Mouse (Mus musculus) C2C12 (cell line): ENCODE results near the gene Phgr1. TPM values are rescaled to one million over a fixed set of nuclear protein-coding genes. Genes with fewer than 3 reads are reported as not detected.

Experiments
- H3K27me3 ChIP-seq: one replicate; pipeline ENCODE4 v1.6.1; 2011; ENCODE audit not compliant: control insufficient read depth, insufficient read depth, insufficient read length
- H3K36me3 ChIP-seq: one replicate; pipeline ENCODE4 v1.6.1; 2011; ENCODE audit not compliant: control insufficient read depth, insufficient read depth
- H3K4me3 ChIP-seq: one replicate; pipeline ENCODE4 v1.5.1; 2011; ENCODE audit warnings: mild to moderate bottlenecking, control low read depth; ENCODE audit not compliant: poor library complexity, insufficient read depth, severe bottlenecking
- H3K79me2 ChIP-seq: one replicate; pipeline ENCODE4 v1.6.1; 2011; ENCODE audit not compliant: control insufficient read depth, insufficient read depth
- H3K79me3 ChIP-seq: one replicate; pipeline ENCODE4 v1.6.1; 2011; ENCODE audit warnings: low read depth, control low read depth
- H3ac ChIP-seq: one replicate; pipeline ENCODE3; 2011; ENCODE audit warnings: low read depth; ENCODE audit not compliant: control insufficient read depth, insufficient read length
- CEBPB ChIP-seq: IDR thresholded peaks from one replicate; pipeline ENCODE4 v1.6.1; 2011; ENCODE audit warnings: low read depth, mild to moderate bottlenecking, control low read depth, moderate library complexity
- CTCF ChIP-seq: IDR thresholded peaks from one replicate; pipeline ENCODE4 v1.5.1; 2011; ENCODE audit not compliant: control insufficient read depth, insufficient read depth, insufficient read length
- FOSL1 ChIP-seq: IDR thresholded peaks from one replicate; pipeline ENCODE4 v1.8.0; 2011; ENCODE audit warnings: mild to moderate bottlenecking, low read length; ENCODE audit not compliant: poor library complexity, insufficient read depth, severe bottlenecking
- MAX ChIP-seq: IDR thresholded peaks from one replicate; pipeline ENCODE4 v1.6.1; 2011; ENCODE audit warnings: mild to moderate bottlenecking, control low read depth
- MYOD1 ChIP-seq: IDR thresholded peaks from one replicate; pipeline ENCODE4 v1.6.1; 2011; ENCODE audit warnings: low read depth; ENCODE audit not compliant: control insufficient read depth, insufficient read length
- MYOG ChIP-seq: IDR thresholded peaks from one replicate; pipeline ENCODE4 v1.6.1; 2011; ENCODE audit not compliant: control insufficient read depth, insufficient read length; ENCODE audit errors: extremely low read depth
- USF1 ChIP-seq: IDR thresholded peaks from one replicate; pipeline ENCODE4 v1.6.1; 2011; ENCODE audit warnings: low read depth, mild to moderate bottlenecking, control low read depth, moderate library complexity
- polyA plus RNA-seq: library from polyadenylated mRNA; unstranded; fragments of >200 nt; fragmentation: generic; extraction: Trizol; gene quantifications from one replicate; pipeline ENCODE4 v1.2.1, GENCODE M21; 2012; ENCODE audit warnings: missing spikeins

Phgr1 gene
- polyA plus RNA-seq, 1 experiment: not detected

GRCm38 (mm10) chr2:118806860-118807259 is 34.3 kb downstream of the Phgr1 start:
- Histone ChIP-seq H3K4me3 (no peak overlapping the region), H3K27me3 (no peaks in the 10 kb centered on the region)

DNA sequence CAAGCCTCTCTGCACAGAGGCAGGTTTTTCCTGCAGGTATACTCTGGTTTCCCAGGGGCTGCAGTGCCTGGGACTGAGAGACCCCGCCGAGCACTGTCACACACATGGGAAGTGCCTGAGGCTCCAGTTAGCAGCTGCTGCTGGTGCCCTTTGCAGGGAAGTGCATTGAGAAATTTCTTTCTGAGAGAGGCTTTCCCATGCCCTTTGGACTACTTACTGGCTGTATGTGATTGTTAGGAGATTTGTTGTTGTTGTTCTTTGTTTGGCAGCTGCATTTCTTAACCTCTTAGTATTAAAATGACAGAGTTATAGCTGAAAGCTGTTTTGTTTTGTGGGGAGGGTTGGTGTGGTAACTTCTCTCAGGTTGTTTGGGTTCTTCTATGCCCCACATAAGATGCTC is 38.3 kb downstream of the Phgr1 start:
- H3K79me3 ChIP-seq: peaks cover 5% of the 10 kb centered on the region
- no peaks in the 10 kb centered on the region for H3K36me3 ChIP-seq
- TF ChIP-seq MYOG: no peak
- TF ChIP-seq USF1: no peak
- TF ChIP-seq MAX: no peak
- TF ChIP-seq MYOD1: no peak
- no peak for TF ChIP-seq CTCF
- no peak for TF ChIP-seq CEBPB
- TF ChIP-seq FOSL1: no peak
- no peak overlapping the region for H3ac ChIP-seq
- no peaks in the 10 kb centered on the region for H3K27me3 ChIP-seq
- H3K4me3 ChIP-seq: no peak overlapping the region
- H3K79me2 ChIP-seq: peaks cover 12% of the 10 kb centered on the region

More at GRCm38 (mm10) chr2:118806860-118807259, 34.3 kb downstream of the Phgr1 start:
- no peaks in the 10 kb centered on the region for H3K36me3 ChIP-seq
- H3K79me3 ChIP-seq: no peaks in the 10 kb centered on the region
- H3K79me2 ChIP-seq: no peaks in the 10 kb centered on the region
- no peak overlapping the region for H3ac ChIP-seq
- TF ChIP-seq MYOG: no peak

GRCm38 (mm10) chr2:118812724-118813123 is 40.2 kb downstream of the Phgr1 start:
- Histone ChIP-seq H3ac (no peak overlapping the region), H3K79me2 (peaks cover 26% of the 10 kb centered on the region), H3K27me3 (no peaks in the 10 kb centered on the region), H3K36me3 (peaks cover 8% of the 10 kb centered on the region), H3K79me3 (peaks cover 5% of the 10 kb centered on the region), H3K4me3 (no peak overlapping the region)
- TF ChIP-seq MYOD1 (no peak), MAX (no peak), USF1 (no peak), CTCF (no peak), MYOG (no peak), CEBPB (no peak), FOSL1 (no peak)

GRCm38 (mm10) chr2:118813981-118814836 is 41.6 kb downstream of the Phgr1 start, which contains the start of gene Knstrn:
TSS of gene Knstrn (plus strand) at chr2:118814003.
- Histone ChIP-seq H3ac (peak within 1 kb of the TSS; percentile 94), H3K27me3 (no peaks in the 10 kb centered on the region), H3K4me3 (peak within 1 kb of the TSS; percentile 66), H3K36me3 (peaks cover 23% of the 10 kb centered on the region), H3K79me2 (peaks cover 26% of the 10 kb centered on the region), H3K79me3 (peaks cover 5% of the 10 kb centered on the region)
- TF ChIP-seq MYOD1 (no peak), FOSL1 (no peak), MYOG (no peak), USF1 (no peak), CEBPB (no peak), MAX (no peak)

GRCm38 (mm10) chr2:118822800-118823199 is 50.2 kb downstream of the Phgr1 start:
- TF ChIP-seq CTCF (no peak), MYOG (no peak), MAX (no peak), USF1 (no peak), FOSL1 (no peak), CEBPB (no peak), MYOD1 (no peak)
- H3K79me3 ChIP-seq: no peaks in the 10 kb centered on the region
- H3K27me3 ChIP-seq: no peaks in the 10 kb centered on the region
- H3K36me3 ChIP-seq: peaks cover 85% of the 10 kb centered on the region
- no peaks in the 10 kb centered on the region for H3K79me2 ChIP-seq
- no peak overlapping the region for H3ac ChIP-seq
- no peak overlapping the region for H3K4me3 ChIP-seq

- Histone ChIP-seq H3K79me2 (no peaks in the 10 kb centered on the region), H3K36me3 (peaks cover 85% of the 10 kb centered on the region), H3K79me3 (no peaks in the 10 kb centered on the region), H3K27me3 (no peaks in the 10 kb centered on the region), H3ac (no peak overlapping the region), H3K4me3 (no peak overlapping the region)
- TF ChIP-seq CTCF (no peak), MYOD1 (no peak), CEBPB (no peak), FOSL1 (no peak), MYOG (no peak), MAX (no peak), USF1 (no peak)
Observed at GRCm38 (mm10) chr2:118824396-118824795, 51.8 kb downstream of the Phgr1 start.

Other genes with a start within 250 kb of the Phgr1 start
- 0.42 TPM for gene Bmf, start 223.1 kb upstream of the Phgr1 start, polyA plus RNA-seq
- 54.9 TPM for gene Bub1b, start 174.6 kb upstream of the Phgr1 start, polyA plus RNA-seq
- 0.13 TPM for gene Pak6, start 109.5 kb upstream of the Phgr1 start, polyA plus RNA-seq
- gene Ankrd63, start 68.8 kb upstream of the Phgr1 start, polyA plus RNA-seq: 0.02 TPM
- not detected for gene Plcb2, start 44.3 kb upstream of the Phgr1 start, polyA plus RNA-seq
- gene Inafm2, start 27.0 kb upstream of the Phgr1 start, polyA plus RNA-seq: 10.3 TPM
- 9.3 TPM for gene Ccdc9b, start 10.1 kb upstream of the Phgr1 start, polyA plus RNA-seq
- gene Disp2, start 7.0 kb downstream of the Phgr1 start, polyA plus RNA-seq: 0.05 TPM
- 76.0 TPM for gene Knstrn, start 41.2 kb downstream of the Phgr1 start, polyA plus RNA-seq
- gene Ivd, start 89.2 kb downstream of the Phgr1 start, polyA plus RNA-seq: 15.2 TPM
- gene Bahd1, start 127.6 kb downstream of the Phgr1 start, polyA plus RNA-seq: 8.6 TPM
- gene Chst14, start 153.7 kb downstream of the Phgr1 start, polyA plus RNA-seq: 21.3 TPM